Mouse (Mus musculus): ENCODE measurements around the gene Nt5c3b.

DNA sequence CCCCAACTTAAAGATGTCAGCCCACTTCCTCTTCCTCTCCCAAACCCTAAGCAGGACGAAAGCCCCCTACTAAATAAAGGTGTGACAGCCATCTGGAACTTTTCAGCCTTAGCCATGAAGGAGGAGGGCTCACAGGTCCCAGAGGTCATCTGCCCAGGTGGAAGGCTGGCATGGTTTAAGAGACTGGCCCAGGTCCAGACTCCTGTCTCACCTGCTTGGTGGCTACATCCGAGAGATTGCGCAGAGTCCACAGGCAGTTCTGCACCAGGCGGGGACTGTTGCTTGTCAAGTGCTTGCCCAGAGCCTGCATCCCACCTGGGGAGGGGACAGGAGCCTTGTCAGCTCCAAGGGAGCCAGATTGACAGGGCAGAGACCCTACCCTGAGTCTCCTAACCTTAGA, 62.3 kb downstream of the Nt5c3b start:
- no peak for TF ChIP-seq CTCF (IDR thresholded peaks at IDR 0.05; ENCODE audit: extremely low read depth, insufficient read depth, insufficient read length, insufficient replicate concordance)
- TF ChIP-seq POLR2A (IDR thresholded peaks at IDR 0.05; ENCODE audit: low read depth, low read length), result no peak
